Mouse (Mus musculus) mesoderm, embryonic 11.5 days (tissue): ENCODE data around the gene Tshr.
"Not testable (repeated sequence)": the region's sequence is repeated elsewhere in the genome, so short reads cannot be mapped to it uniquely, and the experiment has no call there.

ENCODE experiments used
- DNase-seq: peaks from one replicate; pipeline ENCODE4 v3.0.0-alpha.2; 2012; ENCODE audit warnings: low read depth, low spot score

Gene Tshr

GRCm38 (mm10) chr12:91496226-91496558, 111.8 kb downstream of the Tshr start:
- DNase-seq, result no peak

GRCm38 (mm10) chr12:91500475-91500874, 116.1 kb downstream of the Tshr start:
- DNase-seq, result no peak

GRCm38 (mm10) chr12:91511766-91512165, 127.4 kb downstream of the Tshr start:
- no peak for DNase-seq

- DNase-seq, result no peak
These were observed 129.6 kb downstream of the Tshr start for GRCm38 (mm10) chr12:91513980-91514379.

- DNase-seq, result no peak
These were observed 133.4 kb downstream of the Tshr start for GRCm38 (mm10) chr12:91517808-91518207.

GRCm38 (mm10) chr12:91523626-91524025, 139.3 kb downstream of the Tshr start:
- no peak for DNase-seq

GRCm38 (mm10) chr12:91534514-91534913, 150.2 kb downstream of the Tshr start:
- DNase-seq, result no peak

GRCm38 (mm10) chr12:91540202-91540601, 155.8 kb downstream of the Tshr start:
- DNase-seq, result no peak

GRCm38 (mm10) chr12:91549471-91549870, 165.1 kb downstream of the Tshr start:
- no peak for DNase-seq

GRCm38 (mm10) chr12:91551773-91552526, 167.6 kb downstream of the Tshr start:
- DNase-seq, result no peak

GRCm38 (mm10) chr12:91557358-91558005, 173.1 kb downstream of the Tshr start:
- not testable (repeated sequence) for DNase-seq

GRCm38 (mm10) chr12:91558152-91558551, 173.8 kb downstream of the Tshr start:
- not testable (repeated sequence) for DNase-seq

GRCm38 (mm10) chr12:91567145-91567544, 182.8 kb downstream of the Tshr start:
- no peak for DNase-seq

- no peak for DNase-seq
These were observed 184.9 kb downstream of the Tshr start for GRCm38 (mm10) chr12:91569255-91569654.

- no peak for DNase-seq
These were observed 187.3 kb downstream of the Tshr start for GRCm38 (mm10) chr12:91571708-91572107.

- DNase-seq, result no peak
These were observed 195.3 kb downstream of the Tshr start for GRCm38 (mm10) chr12:91579665-91580064.

- DNase-seq, result no peak
These were observed 197.1 kb downstream of the Tshr start for GRCm38 (mm10) chr12:91581204-91582070.

GRCm38 (mm10) chr12:91582362-91583002, 198.1 kb downstream of the Tshr start:
- DNase-seq, result no peak

- DNase-seq, result peak; percentile 9
These were observed 199.0 kb downstream of the Tshr start for GRCm38 (mm10) chr12:91583409-91583808.

GRCm38 (mm10) chr12:91585206-91585605, 200.8 kb downstream of the Tshr start:
- no peak for DNase-seq

GRCm38 (mm10) chr12:91585815-91586214, 201.5 kb downstream of the Tshr start:
- not testable (repeated sequence) for DNase-seq

GRCm38 (mm10) chr12:91587077-91587476, 202.7 kb downstream of the Tshr start:
- no peak for DNase-seq
